Mouse (Mus musculus) right cerebral cortex, postnatal 4 days (tissue): ENCODE data around the gene Magea3.
"Not testable (repeated sequence)": the region's sequence is repeated elsewhere in the genome, so short reads cannot be mapped to it uniquely, and the experiment has no call there.

Source experiments
- DNase-seq: peaks from one replicate; pipeline ENCODE4 v3.0.0-alpha.2; 2022

Magea3 gene

DNA sequence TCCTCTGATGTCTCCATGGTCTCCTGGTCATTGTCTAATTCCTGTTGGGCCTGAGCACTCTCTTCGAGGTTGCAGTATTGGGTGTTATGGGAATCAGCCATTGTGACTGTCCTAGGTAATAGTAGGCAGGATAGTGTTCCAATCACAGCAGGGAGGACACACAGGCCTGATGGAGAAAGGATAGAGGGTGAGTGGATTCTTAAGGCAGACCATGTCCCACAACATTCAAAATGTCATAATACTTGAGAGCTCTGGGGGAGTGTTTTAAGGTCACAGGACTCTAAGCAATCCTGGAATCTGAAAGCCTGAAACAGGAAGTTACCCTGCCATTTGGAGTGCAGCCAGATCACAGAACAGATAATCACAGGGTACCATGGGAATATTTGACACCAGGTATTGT is at the start of gene Magea3:
Magea3 (minus strand) TSS at position 101 of the 400 bp plus-strand sequence.
- DNase-seq: not testable (repeated sequence)

DNA sequence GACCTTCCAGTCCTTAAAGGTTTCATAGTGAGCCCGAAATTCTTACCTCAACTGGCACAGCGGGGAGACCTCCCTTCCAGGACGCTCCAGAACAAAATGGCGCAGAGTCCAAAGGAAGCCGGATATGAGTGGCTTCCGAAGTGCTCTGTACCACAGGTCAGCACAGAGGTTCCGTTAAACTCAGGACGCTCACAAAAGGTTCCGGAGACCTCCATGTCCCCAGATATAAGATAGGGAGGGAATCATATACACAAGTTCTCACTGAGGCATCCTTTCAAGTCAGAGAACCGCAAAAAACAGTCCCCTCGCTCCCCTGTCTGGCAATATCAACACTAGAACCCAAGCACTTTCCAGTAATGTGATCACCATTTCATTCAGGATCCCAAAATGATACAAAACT is 46.4 kb upstream of the Magea3 start, which contains the start of gene Magea8:
Magea8 (minus strand) TSS at position 101 of the 400 bp plus-strand sequence.
- not testable (repeated sequence) for DNase-seq

DNA sequence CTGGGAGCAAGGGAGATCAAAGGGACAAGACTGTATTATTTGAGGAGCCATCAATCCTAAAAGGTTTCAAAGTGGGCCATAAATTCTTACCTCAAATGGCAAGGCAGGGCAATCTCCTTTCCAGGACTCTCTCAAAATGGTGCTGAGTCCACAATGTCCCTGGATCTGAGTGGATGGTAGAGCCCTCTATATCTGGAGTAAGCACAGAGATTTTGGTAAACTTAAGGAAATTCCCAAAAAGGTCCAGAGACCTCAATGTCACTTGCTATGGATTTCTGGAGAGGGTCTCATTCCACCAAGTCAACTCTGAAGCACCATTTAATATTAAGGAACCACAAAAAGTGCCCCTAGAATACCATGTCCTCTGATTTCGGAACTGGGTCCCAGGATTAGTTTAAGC is 13.4 kb downstream of the Magea3 start, which contains the start of gene Magea6:
Magea6 (minus strand) TSS at position 101 of the 400 bp plus-strand sequence.
- DNase-seq: not testable (repeated sequence)
